Mouse (Mus musculus): ENCODE measurements around the gene C2cd4a. TPM values are rescaled to one million over a fixed set of nuclear protein-coding genes. Genes with fewer than 3 reads are reported as not detected.

The C2cd4a gene
- polyA plus RNA-seq, 1 experiment from 2014 or later: 0.80 TPM

GRCm38 (mm10) chr9:67782786-67783185, 49.3 kb downstream of the C2cd4a start:
- no peaks in the 10 kb centered on the region for H3K27me3 ChIP-seq
- no peaks in the 10 kb centered on the region for H3K9me3 ChIP-seq
- no peak overlapping the region for H3K9ac ChIP-seq
- no peak for ATAC-seq (ENCODE audit: low FRiP score, low read depth)
- no peaks in the 10 kb centered on the region for H3K36me3 ChIP-seq
- H3K4me3 ChIP-seq: no peak overlapping the region
- WGBS: 71% methylated on average over 6 of the region's 6 CpGs
- no peak overlapping the region for H3K27ac ChIP-seq (replicated peaks)
- no peaks in the 10 kb centered on the region; the same call in 1 of the 2 replicates for H3K4me1 ChIP-seq (replicated peaks)
- no peak overlapping the region for H3K4me2 ChIP-seq

Other genes starting within 250 kb of the C2cd4a start
- gene C2cd4b, start 72.9 kb downstream of the C2cd4a start, polyA plus RNA-seq (2015; fragmentation: Nextera tagmentation; extraction: Ambion mirVana): 0.85 and 1.2 TPM in 2 replicates
- gene Vps13c, start 8.1 kb upstream of the C2cd4a start, polyA plus RNA-seq (2015; fragmentation: Nextera tagmentation; extraction: Ambion mirVana): 7.7 and 9.4 TPM in 2 replicates

Data from hindbrain, embryonic 15.5 days (tissue).